Mouse (Mus musculus) stomach, adult 2 months (tissue): ENCODE data around the gene Hoxa3. TPM values are rescaled to one million over a fixed set of nuclear protein-coding genes. Genes with fewer than 3 reads are reported as not detected.

Experiments used
- polyA plus RNA-seq: library from polyadenylated mRNA; depleted of rRNA; stranded (reverse); fragments of >200 nt; gene quantifications from 2 replicates; pipeline ENCODE4 v1.2.3, GENCODE M21; 2012; rRNA removed

Hoxa3 gene
- 4.5 and 6.0 TPM in 2 replicates for polyA plus RNA-seq

GRCm38 (mm10) chr6:52213119-52213986 lies at the start of gene Hoxa3, which contains the start of gene Gm28308:
Gene Hoxa3, minus strand, starts transcription at chr6:52213336.
Gene Gm28308, minus strand, starts transcription at chr6:52213339.

GRCm38 (mm10) chr6:52260654-52261575 lies 47.8 kb upstream of the Hoxa3 start, which contains the start of gene Hoxa13:
Gene Hoxa13, minus strand, starts transcription at chr6:52260880.

GRCm38 (mm10) chr6:52245757-52246142 lies 32.6 kb upstream of the Hoxa3 start, which contains the start of gene Hoxa11:
Gene Hoxa11, minus strand, starts transcription at chr6:52245810.

GRCm38 (mm10) chr6:52240389-52241000 lies 27.4 kb upstream of the Hoxa3 start, which contains the start of gene Hoxa10:
Gene Hoxa10, minus strand, starts transcription at chr6:52240854.

GRCm38 (mm10) chr6:52230516-52231165 lies 17.5 kb upstream of the Hoxa3 start, which contains the start of gene Hoxa9:
Gene Hoxa9, minus strand, starts transcription at chr6:52231089.

GRCm38 (mm10) chr6:52221337-52221992 lies 8.3 kb upstream of the Hoxa3 start, which contains the start of gene Hoxa7:
Gene Hoxa7, minus strand, starts transcription at chr6:52221854.

GRCm38 (mm10) chr6:52208072-52208867 lies 4.9 kb downstream of the Hoxa3 start, which contains the start of gene Hoxa6:
Gene Hoxa6, minus strand, starts transcription at chr6:52208722.

GRCm38 (mm10) chr6:52204050-52204752 lies 8.9 kb downstream of the Hoxa3 start, which contains the start of gene Hoxa5:
Gene Hoxa5, minus strand, starts transcription at chr6:52204587.

GRCm38 (mm10) chr6:52190906-52191810 lies 22.0 kb downstream of the Hoxa3 start, which contains the start of gene Hoxa4:
Gene Hoxa4, minus strand, starts transcription at chr6:52191753.

GRCm38 (mm10) chr6:52177061-52177735 lies 35.9 kb downstream of the Hoxa3 start, which contains the start of gene 5730596B20Rik:
Gene 5730596B20Rik, plus strand, starts transcription at chr6:52177498.

GRCm38 (mm10) chr6:52164626-52165440 lies 48.3 kb downstream of the Hoxa3 start, which contains the start of gene Hoxa2:
Gene Hoxa2, minus strand, starts transcription at chr6:52164831.

GRCm38 (mm10) chr6:52158276-52159051 lies 54.7 kb downstream of the Hoxa3 start, which contains the start of gene Hoxa1:
Gene Hoxa1, minus strand, starts transcription at chr6:52158317.

